Mouse (Mus musculus): ENCODE data around the gene Aff1. TPM values are rescaled to one million over a fixed set of nuclear protein-coding genes. Genes with fewer than 3 reads are reported as not detected.

The Aff1 gene
- 8.6 and 9.4 TPM in 2 replicates for polyA plus RNA-seq (2015; fragmentation: Nextera tagmentation; extraction: Ambion mirVana)

GRCm38 (mm10) chr5:103691624-103692530 is at the start of gene Aff1:
TSS of gene Aff1 (plus strand) at chr5:103692374.

DNA sequence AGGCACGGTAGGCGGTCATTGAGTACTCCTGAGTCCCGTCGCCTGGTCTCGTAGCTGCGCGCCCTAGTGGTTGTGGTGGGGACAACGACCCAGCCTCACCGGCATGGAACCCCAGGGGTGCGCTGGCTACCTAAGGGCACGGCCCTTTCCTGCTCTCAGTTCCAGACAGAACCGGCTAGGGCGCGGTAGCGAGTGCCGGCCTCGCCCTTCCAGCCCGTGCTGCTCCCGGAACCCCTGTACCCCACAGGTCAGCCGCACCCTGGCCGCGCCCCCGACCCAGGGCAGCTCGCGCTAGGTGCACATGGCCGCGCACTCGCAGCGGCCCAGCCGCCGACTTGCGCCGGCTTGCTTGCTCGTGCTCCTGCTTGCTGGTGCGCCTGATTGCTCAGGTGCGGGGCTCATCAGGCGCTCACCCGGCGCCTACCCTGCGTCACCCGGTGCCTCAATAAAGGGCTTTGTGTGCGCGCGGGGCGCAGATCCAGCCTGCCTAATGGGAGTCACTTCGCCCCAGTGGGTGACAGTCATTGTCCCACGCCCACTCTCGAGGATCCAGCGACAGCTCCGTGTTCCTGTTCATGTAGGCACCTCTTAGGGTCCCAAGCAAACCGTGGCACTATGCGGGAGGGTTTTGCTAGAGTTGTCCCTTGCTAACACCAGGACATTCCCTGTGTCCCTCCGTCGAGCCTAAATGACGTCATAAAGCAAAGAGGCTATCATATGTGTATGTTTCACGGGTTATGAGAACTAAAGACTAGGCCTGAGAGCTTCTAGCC is 36.6 kb upstream of the Aff1 start, which contains the start of gene 1700016H13Rik:
1700016H13Rik (minus strand) TSS at position 665 of the 773 bp plus-strand sequence.

Other genes starting within 250 kb of the Aff1 start
- gene Slc10a6, start 63.0 kb upstream of the Aff1 start, polyA plus RNA-seq (2015; fragmentation: Nextera tagmentation; extraction: Ambion mirVana), result 0.16 and 0.40 TPM in 2 replicates
- gene 1700016H13Rik, start 36.4 kb upstream of the Aff1 start, polyA plus RNA-seq (2015; fragmentation: Nextera tagmentation; extraction: Ambion mirVana), result not detected in 2 replicates
- 2.1 and 2.8 TPM in 2 replicates for gene Klhl8, start 218.9 kb downstream of the Aff1 start, polyA plus RNA-seq (2015; fragmentation: Nextera tagmentation; extraction: Ambion mirVana)